Mouse (Mus musculus): ENCODE data around the gene Lrat.

DNA sequence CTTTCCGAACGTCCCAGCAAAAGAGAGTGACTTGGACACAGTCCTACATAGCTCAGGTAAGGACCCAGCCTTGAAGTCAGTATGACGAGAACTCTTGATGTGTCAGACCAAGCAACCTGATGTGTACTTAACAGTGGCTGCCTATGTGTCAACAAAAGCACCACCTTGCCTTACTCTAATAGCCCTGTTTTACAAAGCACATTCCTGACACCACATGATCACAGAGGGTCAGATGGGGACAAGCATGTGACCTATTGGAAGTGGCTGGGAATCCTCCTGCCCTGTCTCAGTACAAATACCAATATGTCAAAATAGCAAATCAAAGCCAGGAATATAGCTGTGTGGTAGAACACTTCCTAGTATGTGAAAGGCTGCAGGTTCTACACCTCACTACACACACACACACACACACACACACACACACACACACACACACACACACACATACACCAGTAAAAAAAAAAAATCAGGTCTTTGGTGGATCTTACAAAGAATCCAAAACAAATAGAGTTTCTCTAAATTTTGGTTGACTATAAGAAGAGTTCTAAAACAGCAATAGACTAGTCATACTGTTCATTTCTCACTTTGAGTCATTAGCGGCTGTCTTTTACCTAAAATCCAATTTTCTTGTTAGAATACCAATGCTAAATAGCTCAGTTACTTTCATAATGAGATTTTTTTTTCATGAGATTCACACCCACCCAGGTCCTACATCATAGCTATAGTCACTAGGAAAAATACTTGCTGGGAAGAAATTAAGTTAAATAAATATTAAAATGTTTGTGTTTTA, 48.6 kb upstream of the Lrat start:
- no peak for TF ChIP-seq CHD2 (IDR thresholded peaks at IDR 0.05; ENCODE audit: low read depth, low read length)
- TF ChIP-seq MAFK (IDR thresholded peaks at IDR 0.05; ENCODE audit: insufficient read depth, low read depth, low read length), result no peak
